Mouse (Mus musculus): Measurements from ENCODE around the gene Srgap1. TPM values are rescaled to one million over a fixed set of nuclear protein-coding genes. Genes with fewer than 3 reads are reported as not detected.

Gene Srgap1
- polyA plus RNA-seq, 1 experiment = 1.6 TPM

DNA sequence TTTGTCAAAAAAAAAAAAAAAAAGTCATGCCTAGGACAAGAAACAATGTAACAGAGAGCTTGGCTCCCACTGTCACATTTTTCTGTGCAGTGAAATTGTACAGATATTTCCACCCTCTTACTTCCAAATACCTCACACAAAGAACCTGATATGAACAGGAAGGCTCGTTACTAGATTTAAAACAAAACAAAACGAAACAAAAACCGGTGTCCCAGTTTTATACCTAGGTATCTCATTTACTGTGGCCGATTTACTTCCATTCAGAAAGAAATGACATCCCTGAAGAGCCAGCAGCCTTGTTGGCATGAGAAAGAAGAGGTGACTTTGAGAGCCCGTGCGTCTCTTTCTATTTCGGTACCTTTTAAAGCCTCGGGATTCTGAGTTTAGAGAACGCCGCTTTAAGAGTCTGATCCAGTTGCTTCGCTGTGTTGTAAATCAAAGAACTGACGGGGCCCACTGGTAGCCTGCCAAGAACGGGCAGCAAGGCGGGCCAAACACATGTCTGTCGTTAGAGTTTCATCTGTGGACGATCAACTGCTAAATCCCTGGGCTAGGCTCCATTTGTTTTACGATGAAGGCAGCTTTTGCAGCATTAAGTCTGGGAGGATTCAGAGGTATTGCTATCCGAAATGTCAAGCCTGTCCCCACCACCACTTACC, 210.5 kb downstream of the Srgap1 start:
- WGBS = 15% methylated on average over 18 of the region's 18 CpGs
- TF ChIP-seq CTCF (IDR thresholded peaks at IDR 0.05; ENCODE audit: extremely low read depth, insufficient read length, insufficient replicate concordance, low read depth, low read length) (no peak), POLR2A (IDR thresholded peaks at IDR 0.05; ENCODE audit: low read depth, low read length) (no peak)
- H3K36me3 ChIP-seq (ENCODE audit: control insufficient read depth, insufficient read depth, low read length) = no peaks in the 10 kb centered on the region
- no peaks in the 10 kb centered on the region for H3K4me1 ChIP-seq (ENCODE audit: control insufficient read depth, insufficient read depth, insufficient read length, low read length)
- H3K4me3 ChIP-seq (ENCODE audit: low read depth, low read length) = peak overlapping the region; percentile 28
- no peaks in the 10 kb centered on the region for H3K27me3 ChIP-seq (ENCODE audit: control insufficient read depth, insufficient read depth, low read length)
- H3K27ac ChIP-seq (ENCODE audit: insufficient read depth, low read depth, low read length) = no peak overlapping the region

- Histone ChIP-seq H3K4me1 (ENCODE audit: control insufficient read depth, insufficient read depth, insufficient read length, low read length) (no peaks in the 10 kb centered on the region), H3K27ac (ENCODE audit: insufficient read depth, low read depth, low read length) (no peak overlapping the region), H3K36me3 (ENCODE audit: control insufficient read depth, insufficient read depth, low read length) (no peaks in the 10 kb centered on the region), H3K4me3 (ENCODE audit: low read depth, low read length) (no peak overlapping the region), H3K27me3 (ENCODE audit: control insufficient read depth, insufficient read depth, low read length) (no peaks in the 10 kb centered on the region)
- 84% methylated on average over 5 of the region's 5 CpGs for WGBS
- TF ChIP-seq CTCF (IDR thresholded peaks at IDR 0.05; ENCODE audit: extremely low read depth, insufficient read length, insufficient replicate concordance, low read depth, low read length) = no peak
- no peak for TF ChIP-seq POLR2A (IDR thresholded peaks at IDR 0.05; ENCODE audit: low read depth, low read length)
Measured at GRCm38 (mm10) chr10:121833443-121833842, 213.7 kb downstream of the Srgap1 start.

- no peaks in the 10 kb centered on the region for H3K4me1 ChIP-seq (ENCODE audit: control insufficient read depth, insufficient read depth, insufficient read length, low read length)
- H3K4me3 ChIP-seq (ENCODE audit: low read depth, low read length) = no peak overlapping the region
- 67% methylated on average over 29 of the region's 29 CpGs for WGBS
- H3K36me3 ChIP-seq (ENCODE audit: control insufficient read depth, insufficient read depth, low read length) = no peaks in the 10 kb centered on the region
- H3K27me3 ChIP-seq (ENCODE audit: control insufficient read depth, insufficient read depth, low read length) = no peaks in the 10 kb centered on the region
- no peak overlapping the region for H3K27ac ChIP-seq (ENCODE audit: insufficient read depth, low read depth, low read length)
- TF ChIP-seq POLR2A (IDR thresholded peaks at IDR 0.05; ENCODE audit: low read depth, low read length) (no peak), CTCF (IDR thresholded peaks at IDR 0.05; ENCODE audit: extremely low read depth, insufficient read length, insufficient replicate concordance, low read depth, low read length) (no peak)
Measured at GRCm38 (mm10) chr10:121830335-121831307, 216.5 kb downstream of the Srgap1 start.

GRCm38 (mm10) chr10:121829800-121830303, 217.3 kb downstream of the Srgap1 start:
- Histone ChIP-seq H3K4me3 (ENCODE audit: low read depth, low read length) (no peak overlapping the region), H3K27me3 (ENCODE audit: control insufficient read depth, insufficient read depth, low read length) (no peaks in the 10 kb centered on the region), H3K27ac (ENCODE audit: insufficient read depth, low read depth, low read length) (no peak overlapping the region), H3K36me3 (ENCODE audit: control insufficient read depth, insufficient read depth, low read length) (no peaks in the 10 kb centered on the region), H3K4me1 (ENCODE audit: control insufficient read depth, insufficient read depth, insufficient read length, low read length) (no peaks in the 10 kb centered on the region)
- TF ChIP-seq CTCF (IDR thresholded peaks at IDR 0.05; ENCODE audit: extremely low read depth, insufficient read length, insufficient replicate concordance, low read depth, low read length) (no peak), POLR2A (IDR thresholded peaks at IDR 0.05; ENCODE audit: low read depth, low read length) (no peak)
- 83% methylated on average over 5 of the region's 5 CpGs for WGBS

DNA sequence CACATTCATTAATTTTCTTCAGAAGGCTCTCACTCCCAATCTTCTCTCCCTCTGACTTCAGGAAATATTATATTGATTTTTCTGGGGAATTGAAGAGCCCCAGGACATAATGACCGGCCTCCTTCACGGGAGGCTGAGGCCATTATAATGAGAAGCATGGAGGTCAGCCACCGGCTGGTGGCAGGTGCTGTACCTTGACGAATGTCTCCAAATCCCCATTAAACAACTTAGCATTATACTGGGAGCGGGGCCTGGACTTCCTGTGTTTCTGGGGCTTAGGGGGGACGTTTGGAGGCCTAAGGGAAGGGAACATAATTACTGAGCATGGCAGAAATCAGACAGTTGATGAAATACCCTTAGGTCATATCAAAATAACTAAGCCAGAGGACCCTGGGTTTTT, 218.1 kb downstream of the Srgap1 start:
- WGBS = 66% methylated on average over 6 of the region's 6 CpGs
- H3K4me1 ChIP-seq (ENCODE audit: control insufficient read depth, insufficient read depth, insufficient read length, low read length) = no peaks in the 10 kb centered on the region
- no peaks in the 10 kb centered on the region for H3K27me3 ChIP-seq (ENCODE audit: control insufficient read depth, insufficient read depth, low read length)
- TF ChIP-seq CTCF (IDR thresholded peaks at IDR 0.05; ENCODE audit: extremely low read depth, insufficient read length, insufficient replicate concordance, low read depth, low read length) (no peak), POLR2A (IDR thresholded peaks at IDR 0.05; ENCODE audit: low read depth, low read length) (no peak)
- no peaks in the 10 kb centered on the region for H3K36me3 ChIP-seq (ENCODE audit: control insufficient read depth, insufficient read depth, low read length)
- no peak overlapping the region for H3K4me3 ChIP-seq (ENCODE audit: low read depth, low read length)
- no peak overlapping the region for H3K27ac ChIP-seq (ENCODE audit: insufficient read depth, low read depth, low read length)

DNA sequence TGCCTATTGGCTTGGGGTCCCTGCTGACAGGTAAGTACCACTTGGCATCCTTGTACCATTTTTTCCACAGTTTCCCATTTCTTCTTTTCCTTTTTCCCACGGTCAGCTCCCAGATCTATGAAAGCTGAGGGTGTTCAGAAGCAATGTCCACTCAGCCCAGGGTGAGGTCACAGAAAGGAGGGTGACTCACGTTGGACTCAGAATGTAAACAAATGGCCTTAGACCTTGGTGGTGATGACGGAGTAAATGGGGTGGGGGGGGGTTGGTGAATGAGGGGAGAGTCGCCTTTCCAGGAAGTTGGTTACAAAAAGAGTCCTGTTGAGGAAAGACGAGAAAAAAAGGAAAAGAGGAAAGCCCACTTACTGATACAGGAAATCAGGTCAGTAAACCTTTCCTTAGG, 224.4 kb downstream of the Srgap1 start:
- 43% methylated on average over 5 of the region's 5 CpGs for WGBS
- Histone ChIP-seq H3K4me1 (ENCODE audit: control insufficient read depth, insufficient read depth, insufficient read length, low read length) (no peaks in the 10 kb centered on the region), H3K27me3 (ENCODE audit: control insufficient read depth, insufficient read depth, low read length) (no peaks in the 10 kb centered on the region), H3K4me3 (ENCODE audit: low read depth, low read length) (no peak overlapping the region), H3K27ac (ENCODE audit: insufficient read depth, low read depth, low read length) (no peak overlapping the region), H3K36me3 (ENCODE audit: control insufficient read depth, insufficient read depth, low read length) (no peaks in the 10 kb centered on the region)
- no peak for TF ChIP-seq POLR2A (IDR thresholded peaks at IDR 0.05; ENCODE audit: low read depth, low read length)
- no peak for TF ChIP-seq CTCF (IDR thresholded peaks at IDR 0.05; ENCODE audit: extremely low read depth, insufficient read length, insufficient replicate concordance, low read depth, low read length)

GRCm38 (mm10) chr10:121820846-121821245, 226.3 kb downstream of the Srgap1 start:
- H3K27ac ChIP-seq (ENCODE audit: insufficient read depth, low read depth, low read length) = no peak overlapping the region
- 79% methylated on average over 7 of the region's 7 CpGs for WGBS
- TF ChIP-seq POLR2A (IDR thresholded peaks at IDR 0.05; ENCODE audit: low read depth, low read length) (no peak), CTCF (IDR thresholded peaks at IDR 0.05; ENCODE audit: extremely low read depth, insufficient read length, insufficient replicate concordance, low read depth, low read length) (no peak)
- no peaks in the 10 kb centered on the region for H3K27me3 ChIP-seq (ENCODE audit: control insufficient read depth, insufficient read depth, low read length)
- no peaks in the 10 kb centered on the region for H3K36me3 ChIP-seq (ENCODE audit: control insufficient read depth, insufficient read depth, low read length)
- no peak overlapping the region for H3K4me3 ChIP-seq (ENCODE audit: low read depth, low read length)
- no peaks in the 10 kb centered on the region for H3K4me1 ChIP-seq (ENCODE audit: control insufficient read depth, insufficient read depth, insufficient read length, low read length)
